ENCODE assay signal across 11 mouse cellular contexts in the genomic region with DNA sequence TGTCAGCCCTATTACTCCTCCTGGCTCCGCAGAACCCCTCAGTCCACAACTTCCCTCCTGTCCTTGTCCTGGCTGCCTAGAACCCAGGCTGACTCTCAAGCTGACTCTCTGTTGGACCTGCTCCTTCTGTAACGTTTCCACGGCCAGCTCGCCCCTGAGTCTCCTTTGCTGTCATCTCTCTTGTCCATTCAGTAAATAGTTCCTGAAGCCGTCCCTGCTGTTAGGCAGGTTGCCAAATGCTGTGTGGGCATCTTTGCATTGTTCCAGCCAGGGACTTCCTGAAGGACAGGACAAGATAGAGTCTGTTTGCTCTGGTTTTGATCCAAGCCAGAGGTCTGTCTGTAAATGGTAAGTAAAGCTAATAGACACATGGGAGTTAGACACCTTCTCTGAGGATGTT.
DNase-seq lines count a peak whose midpoint lies in the region; ATAC-seq lines count a peak whose summit lies in the region.
"Had no signal": no experiment of that assay in that cellular context is flagged by ENCODE, and none has a peak within 500 bp of the region (broad histone marks: within the 10 kb centered on the region; RNA-seq: fewer than 3 reads in every experiment).

No protein-coding gene starts in this region.

- no peak overlapping the region for H3K9ac ChIP-seq in intestine, embryonic 14.5 days (ENCODE audit: low read length)
- H3K9ac ChIP-seq: limb, embryonic 13.5 days; neural tube, embryonic 15.5 days had no signal

- no peak overlapping the region for H3K4me2 ChIP-seq in intestine, embryonic 14.5 days (ENCODE audit: low read length)
- H3K4me2 ChIP-seq: limb, embryonic 13.5 days; neural tube, embryonic 15.5 days had no signal

- ATAC-seq in intestine, embryonic 14.5 days (replicated peaks; ENCODE audit: low FRiP score, low TSS enrichment, low read depth), result no peak

- WGBS in intestine, embryonic 14.5 days, result 38% methylated on average over 5 of the region's 5 CpGs

- no peaks in the 10 kb centered on the region for H3K27me3 ChIP-seq in intestine, embryonic 14.5 days (replicated peaks; ENCODE audit: control insufficient read depth, insufficient read depth, low read length)
- H3K27me3 ChIP-seq: limb, embryonic 13.5 days; neural tube, embryonic 15.5 days had no signal

- no peaks in the 10 kb centered on the region for H3K36me3 ChIP-seq in intestine, embryonic 14.5 days (ENCODE audit: control insufficient read depth, insufficient read depth, low read length)
- H3K36me3 ChIP-seq: limb, embryonic 13.5 days; neural tube, embryonic 15.5 days had no signal

- DNase-seq in gastrocnemius, adult 18-20 months (ENCODE audit: low spot score), result peak; percentile 9
- no peak for DNase-seq in gastrocnemius, postnatal 10 days
- peak; percentile 23 to 39 for DNase-seq in left cerebral cortex, postnatal 14 days (ENCODE audit: low spot score in 2 of 2)
- DNase-seq in left cerebral cortex, adult 9 months (ENCODE audit: low spot score in 2 of 2), result no peak
- no peak for DNase-seq in intestine, embryonic 14.5 days (ENCODE audit: low spot score)
- peak; percentile 14 for DNase-seq in skeletal muscle tissue, adult 2 months (ENCODE audit: low read depth, low spot score)
- no peak for DNase-seq in adipocyte (ENCODE audit: low spot score)
- DNase-seq in urinary bladder, adult 2 months (ENCODE audit: low spot score), result no peak
- DNase-seq: midbrain, embryonic 14.5 days had no signal

- peaks cover 21% of the 10 kb centered on the region; the same call in 1 of the 2 replicates for H3K4me1 ChIP-seq in intestine, embryonic 14.5 days (replicated peaks; ENCODE audit: control insufficient read depth, insufficient read depth, low read length)
- H3K4me1 ChIP-seq: neural tube, embryonic 15.5 days had no signal

- intact Hi-C loops in left cerebral cortex, postnatal 14 days (cut with DNase I), result no loop called here

- H3K9me3 ChIP-seq in intestine, embryonic 14.5 days (ENCODE audit: control insufficient read depth, low read length), result no peaks in the 10 kb centered on the region
- H3K9me3 ChIP-seq: limb, embryonic 13.5 days; neural tube, embryonic 15.5 days had no signal

- peak overlapping the region; percentile 77; the same call in 1 of the 2 replicates for H3K27ac ChIP-seq in intestine, embryonic 14.5 days (ENCODE audit: low read depth)
- H3K27ac ChIP-seq: limb, embryonic 13.5 days; neural tube, embryonic 15.5 days had no signal

- no peak overlapping the region for H3K4me3 ChIP-seq in intestine, embryonic 14.5 days (ENCODE audit: low read depth, low read length)
- H3K4me3 ChIP-seq: limb, embryonic 13.5 days; neural tube, embryonic 15.5 days had no signal

Comparison
In these comparisons a context has a peak if more than half of its experiments do, and no peak if none do; other contexts are left out.
1. DNase-seq: peak in gastrocnemius, adult 18-20 months (single experiment), left cerebral cortex, postnatal 14 days (2 of 2) and skeletal muscle tissue, adult 2 months (single experiment); none in gastrocnemius, postnatal 10 days (single experiment), left cerebral cortex, adult 9 months (0 of 2), intestine, embryonic 14.5 days (single experiment), adipocyte (single experiment) and urinary bladder, adult 2 months (single experiment).